Mouse (Mus musculus) embryonic facial prominence, embryonic 13.5 days (tissue): ENCODE data around the gene Fh1. TPM values are rescaled to one million over a fixed set of nuclear protein-coding genes. Genes with fewer than 3 reads are reported as not detected.

ENCODE experiments used
- ATAC-seq: fragments of 200-750 bp; cut with Nextera tagmentation; 2 replicates; pipeline ENCODE4 v1.8.0; 2017; ENCODE audit warnings: low read depth; ENCODE audit not compliant: insufficient number of reproducible peaks, insufficient read depth, low FRiP score, low TSS enrichment
- H3K27ac ChIP-seq: fragments of 300-500 bp; sonication (generic); 2 replicates; pipeline ENCODE4 v1.5.1; 2015; ENCODE audit warnings: moderate library complexity, mild to moderate bottlenecking, inconsistent platforms
- H3K27me3 ChIP-seq: fragments of 300-500 bp; sonication (generic); 2 replicates; pipeline ENCODE4 v1.6.1; 2015; ENCODE audit warnings: mild to moderate bottlenecking, inconsistent platforms
- H3K36me3 ChIP-seq: fragments of 300-500 bp; sonication (generic); 2 replicates; pipeline ENCODE4 v1.6.1; 2015; ENCODE audit warnings: mild to moderate bottlenecking, inconsistent platforms
- H3K4me1 ChIP-seq: fragments of 300-500 bp; sonication (generic); 2 replicates; pipeline ENCODE4 v1.6.1; 2015; ENCODE audit warnings: inconsistent platforms
- H3K4me2 ChIP-seq: fragments of 300-500 bp; sonication (generic); 2 replicates; pipeline ENCODE4 v1.6.1; 2015; ENCODE audit warnings: moderate library complexity, mild to moderate bottlenecking, inconsistent platforms
- H3K4me3 ChIP-seq: fragments of 300-500 bp; sonication (generic); 2 replicates; pipeline ENCODE4 v1.5.1; 2015; ENCODE audit warnings: mild to moderate bottlenecking, inconsistent platforms
- H3K9ac ChIP-seq: fragments of 300-500 bp; sonication (generic); 2 replicates; pipeline ENCODE4 v1.6.1; 2015; ENCODE audit warnings: mild to moderate bottlenecking, inconsistent platforms
- H3K9me3 ChIP-seq: fragments of 300-500 bp; sonication (generic); 2 replicates; pipeline ENCODE4 v1.6.1; 2016; ENCODE audit warnings: inconsistent platforms
- WGBS: fragments of 180-500 bp; shearing (Covaris S2); methylation state at CpG from one replicate; pipeline ENCODE4 v1.1.7; 2015; ENCODE audit warnings: mixed read lengths; 5-methylcytosine and 5-hydroxymethylcytosine counted together
- polyA plus RNA-seq: library from polyadenylated mRNA; unstranded; fragments of >200 nt; fragmentation: Nextera tagmentation; extraction: Ambion mirVana; gene quantifications from 2 replicates; pipeline ENCODE4 v1.2.1, GENCODE M21; 2015

Gene Fh1
- polyA plus RNA-seq, 1 experiment from 2014 or later, result 111 TPM

- Histone ChIP-seq H3K9me3 (no peaks in the 10 kb centered on the region), H3K36me3 (peaks cover 69% of the 10 kb centered on the region)
- ATAC-seq, result no peak
These were observed 10.4 kb downstream of the Fh1 start for GRCm38 (mm10) chr1:175614992-175615391.

GRCm38 (mm10) chr1:175608708-175609107, 16.7 kb downstream of the Fh1 start:
- Histone ChIP-seq H3K4me2 (no peak overlapping the region), H3K36me3 (peaks cover 73% of the 10 kb centered on the region), H3K27ac (no peak overlapping the region), H3K9ac (no peak overlapping the region), H3K27me3 (no peaks in the 10 kb centered on the region), H3K4me3 (no peak overlapping the region), H3K4me1 (no peaks in the 10 kb centered on the region), H3K9me3 (no peaks in the 10 kb centered on the region)
- WGBS, result 91% methylated on average over 3 of the region's 3 CpGs
- ATAC-seq, result no peak

More at GRCm38 (mm10) chr1:175614992-175615391, 10.4 kb downstream of the Fh1 start:
- no peaks in the 10 kb centered on the region for H3K27me3 ChIP-seq
- H3K4me2 ChIP-seq, result no peak overlapping the region
- 95% methylated on average over 9 of the region's 9 CpGs for WGBS
- H3K9ac ChIP-seq, result no peak overlapping the region
- no peaks in the 10 kb centered on the region for H3K4me1 ChIP-seq
- H3K27ac ChIP-seq, result no peak overlapping the region
- H3K4me3 ChIP-seq, result no peak overlapping the region

- no peak for ATAC-seq
- no peak overlapping the region for H3K4me3 ChIP-seq
- no peak overlapping the region for H3K9ac ChIP-seq
- H3K4me1 ChIP-seq, result no peaks in the 10 kb centered on the region
- 92% methylated on average over 18 of the region's 18 CpGs for WGBS
- no peaks in the 10 kb centered on the region for H3K9me3 ChIP-seq
- peaks cover 76% of the 10 kb centered on the region for H3K36me3 ChIP-seq
- no peaks in the 10 kb centered on the region for H3K27me3 ChIP-seq
- H3K4me2 ChIP-seq, result no peak overlapping the region
- H3K27ac ChIP-seq, result no peak overlapping the region
These were observed 17.4 kb downstream of the Fh1 start for GRCm38 (mm10) chr1:175607838-175608585.

- peaks cover 79% of the 10 kb centered on the region for H3K36me3 ChIP-seq
- ATAC-seq, result no peak
- H3K4me2 ChIP-seq, result no peak overlapping the region
- H3K4me3 ChIP-seq, result no peak overlapping the region
- 93% methylated on average over 6 of the region's 6 CpGs for WGBS
- H3K27me3 ChIP-seq, result no peaks in the 10 kb centered on the region
- H3K4me1 ChIP-seq, result no peaks in the 10 kb centered on the region
- no peaks in the 10 kb centered on the region for H3K9me3 ChIP-seq
- H3K27ac ChIP-seq, result no peak overlapping the region
- H3K9ac ChIP-seq, result no peak overlapping the region
These were observed 18.1 kb downstream of the Fh1 start for GRCm38 (mm10) chr1:175607308-175607707.

- ATAC-seq, result no peak
- Histone ChIP-seq H3K27ac (no peak overlapping the region), H3K27me3 (no peaks in the 10 kb centered on the region), H3K4me1 (no peaks in the 10 kb centered on the region), H3K36me3 (peaks cover 60% of the 10 kb centered on the region), H3K9ac (no peak overlapping the region), H3K4me2 (no peak overlapping the region), H3K4me3 (no peak overlapping the region), H3K9me3 (no peaks in the 10 kb centered on the region)
- WGBS, result 73% methylated on average over 6 of the region's 6 CpGs
These were observed 22.0 kb downstream of the Fh1 start for GRCm38 (mm10) chr1:175603390-175603789.

GRCm38 (mm10) chr1:175602231-175602630, 23.2 kb downstream of the Fh1 start:
- WGBS, result 84% methylated on average over 11 of the region's 11 CpGs
- H3K27ac ChIP-seq, result no peak overlapping the region
- H3K4me3 ChIP-seq, result no peak overlapping the region
- ATAC-seq, result no peak
- peaks cover 48% of the 10 kb centered on the region for H3K36me3 ChIP-seq
- H3K4me1 ChIP-seq, result no peaks in the 10 kb centered on the region
- H3K9ac ChIP-seq, result no peak overlapping the region
- no peak overlapping the region for H3K4me2 ChIP-seq
- H3K27me3 ChIP-seq, result no peaks in the 10 kb centered on the region
- no peaks in the 10 kb centered on the region for H3K9me3 ChIP-seq

GRCm38 (mm10) chr1:175592832-175593231, 32.6 kb downstream of the Fh1 start:
- H3K27ac ChIP-seq, result no peak overlapping the region
- no peaks in the 10 kb centered on the region for H3K27me3 ChIP-seq
- H3K9ac ChIP-seq, result no peak overlapping the region
- H3K36me3 ChIP-seq, result no peaks in the 10 kb centered on the region
- ATAC-seq, result no peak
- no peaks in the 10 kb centered on the region for H3K4me1 ChIP-seq
- no peak overlapping the region for H3K4me2 ChIP-seq
- H3K9me3 ChIP-seq, result no peaks in the 10 kb centered on the region
- 97% methylated on average over 1 of the region's 1 CpGs for WGBS
- H3K4me3 ChIP-seq, result no peak overlapping the region

GRCm38 (mm10) chr1:175586656-175587055, 38.8 kb downstream of the Fh1 start:
- Histone ChIP-seq H3K9ac (no peak overlapping the region), H3K27me3 (no peaks in the 10 kb centered on the region), H3K27ac (no peak overlapping the region), H3K4me1 (no peaks in the 10 kb centered on the region), H3K36me3 (no peaks in the 10 kb centered on the region), H3K4me3 (no peak overlapping the region), H3K9me3 (no peaks in the 10 kb centered on the region), H3K4me2 (no peak overlapping the region)
- no peak for ATAC-seq
- 87% methylated on average over 5 of the region's 5 CpGs for WGBS

- 73% methylated on average over 2 of the region's 2 CpGs for WGBS
- Histone ChIP-seq H3K9ac (no peak overlapping the region), H3K4me1 (no peaks in the 10 kb centered on the region), H3K4me3 (no peak overlapping the region), H3K4me2 (no peak overlapping the region), H3K27ac (no peak overlapping the region), H3K9me3 (no peaks in the 10 kb centered on the region), H3K27me3 (no peaks in the 10 kb centered on the region), H3K36me3 (no peaks in the 10 kb centered on the region)
- no peak for ATAC-seq
These were observed 40.2 kb downstream of the Fh1 start for GRCm38 (mm10) chr1:175585267-175585666.

GRCm38 (mm10) chr1:175582799-175583198, 42.6 kb downstream of the Fh1 start:
- Histone ChIP-seq H3K4me1 (no peaks in the 10 kb centered on the region), H3K9me3 (no peaks in the 10 kb centered on the region), H3K9ac (no peak overlapping the region), H3K4me2 (no peak overlapping the region), H3K27ac (no peak overlapping the region), H3K36me3 (no peaks in the 10 kb centered on the region), H3K4me3 (no peak overlapping the region), H3K27me3 (no peaks in the 10 kb centered on the region)
- 84% methylated on average over 4 of the region's 4 CpGs for WGBS
- no peak for ATAC-seq

- Histone ChIP-seq H3K4me3 (no peak overlapping the region), H3K4me2 (no peak overlapping the region), H3K9me3 (no peaks in the 10 kb centered on the region), H3K36me3 (no peaks in the 10 kb centered on the region), H3K9ac (no peak overlapping the region), H3K27ac (no peak overlapping the region), H3K4me1 (no peaks in the 10 kb centered on the region), H3K27me3 (no peaks in the 10 kb centered on the region)
- no peak for ATAC-seq
- WGBS, result 89% methylated on average over 7 of the region's 7 CpGs
These were observed 45.1 kb downstream of the Fh1 start for GRCm38 (mm10) chr1:175580346-175580745.

- no peak overlapping the region for H3K9ac ChIP-seq
These were observed 45.7 kb downstream of the Fh1 start for GRCm38 (mm10) chr1:175579598-175580235.

More at GRCm38 (mm10) chr1:175579598-175580235, 45.7 kb downstream of the Fh1 start:
- 86% methylated on average over 9 of the region's 9 CpGs for WGBS
- Histone ChIP-seq H3K27ac (no peak overlapping the region), H3K9me3 (no peaks in the 10 kb centered on the region), H3K4me1 (no peaks in the 10 kb centered on the region), H3K4me2 (no peak overlapping the region), H3K36me3 (no peaks in the 10 kb centered on the region), H3K4me3 (no peak overlapping the region), H3K27me3 (no peaks in the 10 kb centered on the region)
- ATAC-seq, result no peak
